8 mouse cellular contexts compared by ENCODE assay signal in genomic region chr9:100395711-100396110, GRCm38 (mm10).
DNase-seq lines count a peak whose midpoint lies in the region; ATAC-seq and TF ChIP-seq lines count a peak whose summit lies in the region.

No protein-coding gene starts in this region.

- peak; percentile 89 for TF ChIP-seq CTCF in bone marrow, adult 2 months (IDR thresholded peaks at IDR 0.05; ENCODE audit: control insufficient read depth, insufficient read depth, low read length)

- ATAC-seq in liver, embryonic 12.5 days = no peak
- ATAC-seq in erythroid progenitor cell, adult 5-6 weeks (replicated peaks; ENCODE audit: low FRiP score, poor library complexity, severe bottlenecking) = 0 out of 2 replicates have a peak, but pooled peaks have one; percentile 71

- TF ChIP-seq POLR2A in bone marrow, adult 2 months (IDR thresholded peaks at IDR 0.05; ENCODE audit: borderline replicate concordance, control insufficient read depth, low read depth, low read length) = no peak

- 6% methylated on average over 5 of the region's 5 CpGs for WGBS in liver, embryonic 12.5 days (ENCODE audit: insufficient replicate concordance)
- WGBS in bone marrow, adult 2 months = 0% methylated on average over 5 of the region's 5 CpGs
- 10% methylated on average over 5 of the region's 5 CpGs for WGBS in limb, embryonic 10.5 days

- H3K9me3 ChIP-seq in liver, embryonic 12.5 days (replicated peaks) = no peaks in the 10 kb centered on the region
- H3K9me3 ChIP-seq in limb, embryonic 10.5 days (replicated peaks) = no peaks in the 10 kb centered on the region

- no peak overlapping the region for H3K9ac ChIP-seq in liver, embryonic 12.5 days

- no peak overlapping the region for H3K4me2 ChIP-seq in liver, embryonic 12.5 days

- H3K27me3 ChIP-seq in liver, embryonic 12.5 days (replicated peaks) = no peaks in the 10 kb centered on the region
- no peaks in the 10 kb centered on the region for H3K27me3 ChIP-seq in limb, embryonic 10.5 days (ENCODE audit: low read depth, poor library complexity, severe bottlenecking)

- H3K4me1 ChIP-seq in liver, embryonic 12.5 days = no peaks in the 10 kb centered on the region
- no peaks in the 10 kb centered on the region for H3K4me1 ChIP-seq in bone marrow, adult 2 months (ENCODE audit: control insufficient read depth, insufficient read depth, low read length)
- H3K4me1 ChIP-seq in limb, embryonic 10.5 days = no peaks in the 10 kb centered on the region; the same call in 1 of the 2 replicates

- no peak overlapping the region for H3K27ac ChIP-seq in liver, embryonic 12.5 days
- no peak overlapping the region for H3K27ac ChIP-seq in bone marrow, adult 2 months (ENCODE audit: control insufficient read depth, insufficient read depth, low read depth, low read length, poor library complexity)
- no peak overlapping the region for H3K27ac ChIP-seq in limb, embryonic 10.5 days

- peak; percentile 74 for DNase-seq in liver
- peak; percentile 78 for DNase-seq in induced T-regulatory cell, adult 2 months (ENCODE audit: low read depth)
- DNase-seq in limb, embryonic 10.5 days (ENCODE audit: low spot score) = peak; percentile 85
- DNase-seq in ovary, postnatal 36 days (ENCODE audit: low spot score) = peak; percentile 70
- DNase-seq in thymus, postnatal 14 days = peak; percentile 76

- no peaks in the 10 kb centered on the region for H3K36me3 ChIP-seq in liver, embryonic 12.5 days
- H3K36me3 ChIP-seq in limb, embryonic 10.5 days = no peaks in the 10 kb centered on the region

- H3K4me3 ChIP-seq in liver, embryonic 12.5 days = no peak overlapping the region
- no peak overlapping the region for H3K4me3 ChIP-seq in bone marrow, adult 2 months (replicated peaks; ENCODE audit: control insufficient read depth, low read depth, low read length)
- H3K4me3 ChIP-seq in limb, embryonic 10.5 days = no peak overlapping the region
